Mouse (Mus musculus) kidney, adult 2 months (tissue): ENCODE results near the gene Wars.

Source experiments
- CTCF ChIP-seq: fragments of 200-500 bp; conservative IDR thresholded peaks from 2 replicates; pipeline ENCODE4 v1.5.1; 2011; ENCODE audit warnings: low read depth, mild to moderate bottlenecking, control low read depth, low read length, moderate library complexity, mixed read lengths; ENCODE audit not compliant: insufficient read depth, insufficient read length
- POLR2A ChIP-seq: fragments of 200-500 bp; IDR thresholded peaks from one replicate; pipeline ENCODE4 v1.6.1; 2011; ENCODE audit warnings: low read depth, low read length, control low read depth

DNA sequence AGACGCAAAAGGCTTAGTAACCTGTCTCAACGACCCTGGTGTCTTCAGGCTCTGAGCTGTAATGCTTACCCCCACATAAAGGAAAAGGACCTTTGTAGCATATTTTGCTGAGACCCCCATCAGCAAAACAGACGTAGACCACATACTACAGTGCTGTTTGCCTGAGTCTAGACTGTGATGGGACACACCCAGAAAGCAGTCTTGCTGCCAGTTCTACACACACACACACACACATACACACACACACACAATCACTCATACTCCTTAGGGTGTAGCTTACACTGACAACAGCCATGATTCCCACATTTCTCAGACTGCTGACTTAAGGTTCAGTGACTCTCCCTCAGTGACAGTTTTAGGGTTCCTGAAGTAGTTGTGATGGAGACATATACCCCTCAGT lies 12.8 kb downstream of the Wars start:
- TF ChIP-seq CTCF, result no peak
- TF ChIP-seq POLR2A, result no peak
